Mouse (Mus musculus): ENCODE data around the gene Tubg2. TPM values are rescaled to one million over a fixed set of nuclear protein-coding genes. Genes with fewer than 3 reads are reported as not detected.

Tubg2 gene
- polyA plus RNA-seq, 1 experiment, result not detected

DNA sequence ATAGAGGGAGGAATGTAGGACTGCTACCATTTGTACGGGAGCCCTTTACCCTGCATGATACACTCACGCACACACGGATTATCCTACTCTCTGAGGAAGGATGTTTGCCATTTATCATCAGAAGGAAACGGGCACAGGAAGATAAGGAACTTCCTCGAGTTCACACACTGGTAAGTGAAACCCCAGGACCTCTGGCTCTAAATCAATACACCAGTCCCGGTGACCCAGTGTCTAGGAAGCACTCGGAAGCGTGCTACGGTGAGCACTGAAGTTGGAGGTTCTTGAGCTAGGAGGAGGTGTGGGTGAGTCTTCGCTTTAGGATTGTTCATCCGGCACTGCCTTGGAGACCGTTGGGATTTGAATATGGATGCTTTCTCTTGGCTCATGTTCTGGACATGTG, 22.7 kb upstream of the Tubg2 start:
- Histone ChIP-seq H3K4me1 (ENCODE audit: control insufficient read depth, insufficient read depth, low read length) (peaks cover 7% of the 10 kb centered on the region), H3K4me3 (ENCODE audit: insufficient read depth, low read depth, low read length) (no peak overlapping the region), H3K27ac (ENCODE audit: insufficient read depth, low read depth, low read length) (no peak overlapping the region)
- WGBS, result 85% methylated on average over 12 of the region's 12 CpGs
- TF ChIP-seq POLR2A (IDR thresholded peaks at IDR 0.05; ENCODE audit: insufficient read depth, low read depth, low read length), result no peak
- no peak for TF ChIP-seq CTCF (IDR thresholded peaks at IDR 0.05; ENCODE audit: insufficient read depth, low read depth, low read length)

DNA sequence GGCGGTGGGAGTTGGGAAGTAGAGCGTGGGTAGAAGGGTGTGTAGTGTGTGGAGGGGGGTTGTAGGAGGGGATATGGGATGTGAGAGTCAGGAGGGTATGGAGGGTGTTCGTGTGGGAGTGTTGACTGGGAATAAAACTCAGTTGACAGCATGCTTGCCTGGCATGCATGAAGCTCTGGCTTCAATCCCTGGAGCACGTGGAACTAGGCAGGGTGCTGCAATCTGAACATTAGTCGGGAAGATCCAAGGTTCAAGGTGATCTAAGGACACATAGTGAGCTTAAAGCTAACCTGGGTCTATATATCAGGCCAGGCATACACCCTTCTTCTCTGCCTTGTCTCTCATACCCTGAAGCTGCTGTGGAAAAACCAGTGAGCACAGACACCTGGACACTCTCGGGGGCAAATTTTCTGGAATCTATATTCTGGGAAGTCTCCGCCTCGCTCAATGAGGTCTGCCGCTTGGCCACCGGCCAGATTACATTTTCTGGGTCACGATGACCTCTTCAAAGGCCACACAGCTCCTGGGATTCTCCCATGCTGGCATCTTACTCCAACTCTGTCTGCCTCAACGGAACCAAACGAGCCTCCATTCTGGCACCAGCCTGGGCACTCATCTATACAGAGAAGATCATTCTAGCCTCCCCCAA, 21.4 kb upstream of the Tubg2 start:
- no peak for TF ChIP-seq POLR2A (IDR thresholded peaks at IDR 0.05; ENCODE audit: insufficient read depth, low read depth, low read length)
- TF ChIP-seq CTCF (IDR thresholded peaks at IDR 0.05; ENCODE audit: insufficient read depth, low read depth, low read length), result no peak
- Histone ChIP-seq H3K27ac (ENCODE audit: insufficient read depth, low read depth, low read length) (no peak overlapping the region), H3K4me1 (ENCODE audit: control insufficient read depth, insufficient read depth, low read length) (peaks cover 14% of the 10 kb centered on the region), H3K4me3 (ENCODE audit: insufficient read depth, low read depth, low read length) (no peak overlapping the region)
- 75% methylated on average over 13 of the region's 13 CpGs for WGBS

DNA sequence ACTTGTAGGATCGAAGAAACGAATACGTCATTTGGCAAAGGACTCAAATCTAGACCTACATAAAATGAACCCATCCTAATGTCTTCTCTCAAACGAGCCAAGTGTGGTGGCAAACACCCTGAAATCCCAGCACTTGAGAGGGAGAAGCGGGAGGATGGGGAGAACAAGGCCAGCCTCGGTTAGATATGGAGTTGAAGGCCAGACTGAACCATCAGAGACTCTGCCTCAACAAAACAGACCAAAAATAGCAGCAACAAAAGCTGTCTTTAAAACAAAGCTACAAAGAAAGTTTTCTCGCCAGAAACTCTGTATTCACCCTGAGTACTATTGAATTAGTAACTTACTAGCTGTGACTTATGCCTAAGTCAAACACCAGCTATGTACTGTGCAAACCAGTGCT, 18.7 kb upstream of the Tubg2 start:
- WGBS, result 75% methylated on average over 7 of the region's 7 CpGs
- no peak for TF ChIP-seq POLR2A (IDR thresholded peaks at IDR 0.05; ENCODE audit: insufficient read depth, low read depth, low read length)
- Histone ChIP-seq H3K4me1 (ENCODE audit: control insufficient read depth, insufficient read depth, low read length) (peaks cover 11% of the 10 kb centered on the region), H3K4me3 (ENCODE audit: insufficient read depth, low read depth, low read length) (no peak overlapping the region), H3K27ac (ENCODE audit: insufficient read depth, low read depth, low read length) (no peak overlapping the region)

DNA sequence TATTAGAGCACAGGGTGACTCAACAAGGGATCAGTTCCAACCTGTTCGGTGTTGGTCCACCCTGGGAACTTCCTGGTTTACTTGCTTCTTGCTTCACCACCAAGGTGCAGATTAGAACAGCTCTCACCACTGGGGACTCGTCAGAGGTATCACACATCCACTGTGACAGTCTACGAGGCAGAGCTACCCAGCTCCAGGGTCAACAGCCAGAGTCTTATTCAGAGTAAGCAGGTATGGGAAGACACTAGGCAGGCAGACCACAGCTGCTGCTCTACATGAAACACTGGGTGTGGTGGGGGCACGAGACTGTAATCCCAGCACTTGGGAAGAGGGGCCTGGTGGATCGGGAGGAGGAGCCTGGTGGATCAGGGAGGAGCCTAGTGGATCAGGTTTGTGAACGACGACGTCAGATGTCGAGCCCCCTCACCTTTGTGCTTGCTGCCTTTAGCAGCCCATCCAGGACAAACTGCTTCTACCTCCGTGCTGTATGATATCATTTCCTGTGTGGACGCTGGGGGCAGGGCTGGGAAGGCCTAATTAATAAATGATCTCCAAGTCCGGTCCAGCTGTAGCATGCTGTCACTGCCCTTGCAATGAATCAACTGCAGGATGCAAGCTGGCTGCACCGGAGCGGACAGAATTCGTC, 17.0 kb upstream of the Tubg2 start:
- H3K4me1 ChIP-seq (ENCODE audit: control insufficient read depth, insufficient read depth, low read length), result peaks cover 11% of the 10 kb centered on the region
- H3K4me3 ChIP-seq (ENCODE audit: insufficient read depth, low read depth, low read length), result no peak overlapping the region
- 38% methylated on average over 15 of the region's 15 CpGs for WGBS
- H3K27ac ChIP-seq (ENCODE audit: insufficient read depth, low read depth, low read length), result no peak overlapping the region
- TF ChIP-seq POLR2A (IDR thresholded peaks at IDR 0.05; ENCODE audit: insufficient read depth, low read depth, low read length), result no peak

DNA sequence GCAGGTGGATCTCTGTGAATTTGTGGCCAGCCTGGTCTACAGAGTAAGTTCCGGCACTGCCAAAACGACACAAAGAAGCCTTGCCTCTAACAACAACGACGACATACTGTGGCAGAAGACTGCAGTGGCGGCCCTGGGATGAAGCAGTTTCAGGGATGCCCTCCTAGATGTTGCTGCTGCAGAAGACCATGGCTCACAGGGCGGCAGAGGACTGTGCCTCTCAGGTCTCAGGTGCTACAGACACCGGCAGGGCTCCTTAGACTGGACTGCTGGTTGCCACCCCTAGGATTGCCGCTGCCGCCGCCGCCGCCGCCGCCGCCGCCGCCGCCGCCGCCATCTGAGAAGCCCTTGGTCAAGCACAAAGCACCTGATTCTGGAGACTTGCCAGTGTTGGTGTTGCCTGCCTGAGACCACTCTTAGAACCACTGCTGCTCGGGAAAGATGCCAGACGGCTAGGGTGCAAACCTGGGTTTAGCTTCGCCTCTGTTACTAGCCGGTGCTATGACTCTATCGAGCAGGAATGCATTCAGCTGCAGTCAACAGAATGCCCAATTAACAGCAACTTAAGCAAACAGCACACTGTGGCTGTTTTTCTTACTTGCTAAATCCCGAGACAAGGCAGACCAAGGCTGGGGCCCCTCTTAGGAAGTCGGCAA, 15.4 kb upstream of the Tubg2 start:
- 12% methylated on average over 27 of the region's 27 CpGs for WGBS

DNA sequence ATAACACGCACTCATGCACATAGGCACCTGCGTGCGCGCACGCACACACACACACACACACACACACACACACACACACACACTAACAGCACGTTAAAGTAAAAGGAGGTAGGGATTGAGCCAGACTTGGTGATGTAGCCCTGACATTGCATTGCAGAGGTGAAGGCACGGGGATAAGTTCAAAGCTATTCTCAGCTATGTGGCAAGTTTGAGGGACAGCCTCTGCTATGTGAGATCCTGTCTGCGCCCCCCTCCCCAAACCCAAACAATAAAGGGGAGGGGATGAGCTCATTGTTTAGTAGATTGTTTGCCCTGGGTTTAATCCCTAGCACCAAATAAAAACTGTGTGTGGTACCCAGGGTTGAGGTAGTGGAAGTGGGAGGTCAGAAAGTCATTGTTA, 14.6 kb upstream of the Tubg2 start:
- Histone ChIP-seq H3K4me3 (ENCODE audit: insufficient read depth, low read depth, low read length) (no peak overlapping the region), H3K27ac (ENCODE audit: insufficient read depth, low read depth, low read length) (no peak overlapping the region), H3K4me1 (ENCODE audit: control insufficient read depth, insufficient read depth, low read length) (peaks cover 11% of the 10 kb centered on the region)
- 84% methylated on average over 8 of the region's 8 CpGs for WGBS
- no peak for TF ChIP-seq CTCF (IDR thresholded peaks at IDR 0.05; ENCODE audit: insufficient read depth, low read depth, low read length)
- no peak for TF ChIP-seq POLR2A (IDR thresholded peaks at IDR 0.05; ENCODE audit: insufficient read depth, low read depth, low read length)

More for the DNA sequence above, 15.4 kb upstream of the Tubg2 start:
- peak overlapping the region; percentile 42 for H3K4me3 ChIP-seq (ENCODE audit: insufficient read depth, low read depth, low read length)
- H3K4me1 ChIP-seq (ENCODE audit: control insufficient read depth, insufficient read depth, low read length), result peaks cover 11% of the 10 kb centered on the region
- H3K27ac ChIP-seq (ENCODE audit: insufficient read depth, low read depth, low read length), result no peak overlapping the region
- TF ChIP-seq POLR2A (IDR thresholded peaks at IDR 0.05; ENCODE audit: insufficient read depth, low read depth, low read length) (no peak), CTCF (IDR thresholded peaks at IDR 0.05; ENCODE audit: insufficient read depth, low read depth, low read length) (no peak)

DNA sequence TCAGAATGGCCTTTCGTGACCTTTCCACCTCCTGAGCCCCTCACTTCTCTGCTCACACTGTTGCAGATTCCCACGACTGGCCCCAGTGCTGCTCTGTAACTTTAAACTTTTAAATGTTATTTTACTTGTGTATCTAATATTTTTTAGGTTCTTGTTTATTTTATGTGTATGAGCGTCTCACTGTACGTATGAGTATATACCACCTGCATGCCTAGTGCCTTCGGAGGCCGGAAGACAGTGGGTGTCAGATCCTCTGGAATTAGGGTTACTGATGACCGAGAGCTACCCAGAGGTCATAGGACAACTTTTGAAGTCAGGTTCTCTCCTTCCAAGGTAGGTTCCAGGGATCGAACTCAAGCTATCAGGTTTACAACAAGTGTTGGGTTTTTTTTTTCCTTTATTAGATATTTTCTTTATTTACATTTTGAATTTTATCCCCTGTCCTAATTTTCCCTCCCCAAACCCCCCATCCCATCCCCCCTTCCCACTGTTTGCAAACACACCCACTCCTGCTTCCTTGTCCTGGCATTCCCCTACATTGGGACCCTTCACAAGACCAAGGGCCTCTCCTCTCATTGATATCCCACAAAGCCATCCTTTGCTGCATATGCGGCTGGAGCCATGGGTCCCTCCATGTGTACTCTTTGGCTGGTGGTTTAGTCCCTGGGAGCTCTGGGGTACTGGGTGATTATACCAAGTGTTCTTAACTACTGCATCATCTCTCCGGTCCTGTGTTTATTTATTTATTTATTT, 13.3 kb upstream of the Tubg2 start:
- WGBS, result 94% methylated on average over 10 of the region's 10 CpGs
- Histone ChIP-seq H3K4me3 (ENCODE audit: insufficient read depth, low read depth, low read length) (no peak overlapping the region), H3K27ac (ENCODE audit: insufficient read depth, low read depth, low read length) (no peak overlapping the region), H3K4me1 (ENCODE audit: control insufficient read depth, insufficient read depth, low read length) (peaks cover 13% of the 10 kb centered on the region)
- TF ChIP-seq CTCF (IDR thresholded peaks at IDR 0.05; ENCODE audit: insufficient read depth, low read depth, low read length) (no peak), POLR2A (IDR thresholded peaks at IDR 0.05; ENCODE audit: insufficient read depth, low read depth, low read length) (no peak)

DNA sequence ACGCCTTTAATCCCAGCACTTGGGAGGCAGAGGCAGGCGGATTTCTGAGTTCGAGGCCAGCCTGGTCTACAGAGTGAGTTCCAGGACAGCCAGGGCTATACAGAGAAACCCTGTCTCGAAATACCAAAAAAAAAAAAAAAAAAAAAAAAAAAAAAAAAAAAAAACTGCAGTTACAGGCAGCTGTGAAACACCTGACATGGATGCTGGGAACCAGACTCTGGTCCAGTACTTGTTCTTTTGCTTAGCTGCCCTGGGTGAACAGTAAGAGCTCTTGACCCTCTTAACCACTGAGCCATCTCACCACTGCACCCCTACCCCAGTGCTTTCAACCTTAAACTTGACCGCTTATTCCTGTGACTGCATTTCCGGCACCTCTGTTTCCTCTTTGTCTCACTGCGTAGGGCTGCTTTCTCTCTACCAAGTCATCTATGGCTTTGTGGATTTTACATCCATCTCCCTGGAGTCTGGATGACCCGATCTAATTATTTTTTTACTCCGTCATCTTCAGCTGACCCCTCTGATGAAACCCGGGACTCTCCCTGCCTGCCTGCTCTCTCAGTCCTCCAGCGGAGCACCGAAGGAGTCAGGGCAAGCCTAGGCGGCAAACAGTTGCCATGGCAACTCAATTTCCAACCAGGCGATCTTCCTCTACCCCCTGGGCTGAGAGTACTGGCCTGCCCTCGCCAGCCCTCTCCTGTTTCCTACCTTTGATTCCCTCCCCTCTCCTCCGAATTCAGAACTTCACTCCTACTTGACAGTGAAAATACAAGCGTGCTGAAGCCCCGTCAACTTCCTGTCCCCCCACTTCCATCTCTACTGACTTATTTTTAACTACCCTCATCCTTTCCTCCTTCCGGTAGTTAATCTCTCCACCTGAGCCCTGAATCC, 12.1 kb upstream of the Tubg2 start:
- WGBS, result 22% methylated on average over 19 of the region's 19 CpGs
- no peak for TF ChIP-seq CTCF (IDR thresholded peaks at IDR 0.05; ENCODE audit: insufficient read depth, low read depth, low read length)

More for the DNA sequence above, 12.1 kb upstream of the Tubg2 start:
- Histone ChIP-seq H3K4me1 (ENCODE audit: control insufficient read depth, insufficient read depth, low read length) (peaks cover 10% of the 10 kb centered on the region), H3K27ac (ENCODE audit: insufficient read depth, low read depth, low read length) (peak overlapping the region; percentile 1; the same call in 1 of the 2 replicates), H3K4me3 (ENCODE audit: insufficient read depth, low read depth, low read length) (peak overlapping the region; percentile 30)
